Mouse (Mus musculus) megakaryocyte, embryonic 14.5 days (primary cell): ENCODE results near the gene Zfyve19. TPM values are rescaled to one million over a fixed set of nuclear protein-coding genes. Genes with fewer than 3 reads are reported as not detected.
A peak's percentile ranks its signal among the peaks of the same experiment; 100 is the strongest.

Experiments used
- H3K27me3 ChIP-seq: replicated peaks from 2 replicates; pipeline ENCODE3; 2012; ENCODE audit warnings: inconsistent platforms
- H3K36me3 ChIP-seq: replicated peaks from 2 replicates; pipeline ENCODE3; 2012; ENCODE audit warnings: low read length, inconsistent platforms, mixed read lengths
- H3K4me1 ChIP-seq: 2 replicates; pipeline ENCODE4 v1.6.1; 2012; ENCODE audit warnings: inconsistent platforms
- H3K4me3 ChIP-seq: replicated peaks from 2 replicates; pipeline ENCODE3; 2012; ENCODE audit warnings: moderate library complexity, mild to moderate bottlenecking, inconsistent platforms
- H3K9me3 ChIP-seq: 2 replicates; pipeline ENCODE4 v1.6.1; 2012; ENCODE audit warnings: inconsistent platforms
- FLI1 ChIP-seq: IDR thresholded peaks from 2 replicates; pipeline ENCODE4 v1.6.1; 2012; ENCODE audit warnings: low read length, inconsistent platforms, mixed read lengths
- GATA1 ChIP-seq: IDR thresholded peaks from 3 replicates; pipeline ENCODE4 v1.6.1; 2012; ENCODE audit warnings: mixed read lengths, low read length, inconsistent platforms, borderline replicate concordance
- polyA plus RNA-seq: library from polyadenylated mRNA; stranded (reverse); fragments of >175 nt; gene quantifications from 2 replicates; pipeline ENCODE4 v1.2.3, GENCODE M21; 2012; ENCODE audit warnings: low replicate concordance; ENCODE audit not compliant: insufficient read depth

The Zfyve19 gene
- polyA plus RNA-seq, 1 experiment: 19.5 TPM

- no peaks in the 10 kb centered on the region for H3K9me3 ChIP-seq
- TF ChIP-seq FLI1: no peak
- TF ChIP-seq GATA1: no peak
- no peak overlapping the region for H3K4me3 ChIP-seq
- peaks cover 25% of the 10 kb centered on the region for H3K4me1 ChIP-seq
- no peaks in the 10 kb centered on the region for H3K27me3 ChIP-seq
- H3K36me3 ChIP-seq: no peaks in the 10 kb centered on the region
Measured at GRCm38 (mm10) chr2:119190969-119191368, 17.4 kb upstream of the Zfyve19 start.

- peaks cover 4% of the 10 kb centered on the region for H3K27me3 ChIP-seq
- no peak overlapping the region for H3K4me3 ChIP-seq
- no peaks in the 10 kb centered on the region for H3K36me3 ChIP-seq
- peaks cover 28% of the 10 kb centered on the region for H3K4me1 ChIP-seq
- TF ChIP-seq GATA1: no peak
- no peak for TF ChIP-seq FLI1
- H3K9me3 ChIP-seq: no peaks in the 10 kb centered on the region
Measured at GRCm38 (mm10) chr2:119194140-119194539, 14.3 kb upstream of the Zfyve19 start.

- TF ChIP-seq FLI1: no peak
- no peak for TF ChIP-seq GATA1
- no peaks in the 10 kb centered on the region for H3K9me3 ChIP-seq
- no peak overlapping the region for H3K4me3 ChIP-seq
- peaks cover 20% of the 10 kb centered on the region for H3K4me1 ChIP-seq
- peaks cover 6% of the 10 kb centered on the region for H3K27me3 ChIP-seq
- no peaks in the 10 kb centered on the region for H3K36me3 ChIP-seq
Measured at GRCm38 (mm10) chr2:119196316-119197108, 11.9 kb upstream of the Zfyve19 start.

GRCm38 (mm10) chr2:119197493-119197892 is 10.9 kb upstream of the Zfyve19 start:
- Histone ChIP-seq H3K36me3 (no peaks in the 10 kb centered on the region), H3K27me3 (peaks cover 6% of the 10 kb centered on the region), H3K9me3 (no peaks in the 10 kb centered on the region), H3K4me3 (no peak overlapping the region), H3K4me1 (peaks cover 20% of the 10 kb centered on the region)
- TF ChIP-seq FLI1: no peak
- no peak for TF ChIP-seq GATA1

GRCm38 (mm10) chr2:119198049-119198448 is 10.4 kb upstream of the Zfyve19 start:
- peaks cover 20% of the 10 kb centered on the region for H3K4me1 ChIP-seq
- H3K36me3 ChIP-seq: no peaks in the 10 kb centered on the region
- H3K9me3 ChIP-seq: no peaks in the 10 kb centered on the region
- H3K4me3 ChIP-seq: no peak overlapping the region
- peaks cover 6% of the 10 kb centered on the region for H3K27me3 ChIP-seq
- TF ChIP-seq GATA1 (no peak), FLI1 (no peak)

GRCm38 (mm10) chr2:119198934-119199333 is 9.5 kb upstream of the Zfyve19 start:
- Histone ChIP-seq H3K4me3 (no peak overlapping the region), H3K36me3 (no peaks in the 10 kb centered on the region), H3K27me3 (peaks cover 6% of the 10 kb centered on the region), H3K9me3 (no peaks in the 10 kb centered on the region), H3K4me1 (peaks cover 23% of the 10 kb centered on the region)
- TF ChIP-seq FLI1 (no peak), GATA1 (no peak)

- peaks cover 4% of the 10 kb centered on the region for H3K27me3 ChIP-seq
- H3K4me3 ChIP-seq: no peak overlapping the region
- no peaks in the 10 kb centered on the region for H3K9me3 ChIP-seq
- no peaks in the 10 kb centered on the region for H3K36me3 ChIP-seq
- H3K4me1 ChIP-seq: peaks cover 19% of the 10 kb centered on the region
- TF ChIP-seq FLI1 (no peak), GATA1 (no peak)
Measured at GRCm38 (mm10) chr2:119202914-119203453, 5.4 kb upstream of the Zfyve19 start.

- H3K9me3 ChIP-seq: no peaks in the 10 kb centered on the region
Measured at GRCm38 (mm10) chr2:119203871-119204460, 4.5 kb upstream of the Zfyve19 start.

GRCm38 (mm10) chr2:119207961-119208343 is 465 bp upstream of the Zfyve19 start:
- Histone ChIP-seq H3K9me3 (no peaks in the 10 kb centered on the region), H3K36me3 (peaks cover 28% of the 10 kb centered on the region), H3K4me1 (peaks cover 33% of the 10 kb centered on the region), H3K27me3 (no peaks in the 10 kb centered on the region), H3K4me3 (peak overlapping the region; percentile 99)
- TF ChIP-seq GATA1: no peak
- TF ChIP-seq FLI1: no peak

More at GRCm38 (mm10) chr2:119203871-119204460, 4.5 kb upstream of the Zfyve19 start:
- TF ChIP-seq FLI1: no peak
- TF ChIP-seq GATA1: no peak
- H3K4me3 ChIP-seq: no peak overlapping the region
- H3K4me1 ChIP-seq: peaks cover 18% of the 10 kb centered on the region
- peaks cover 2% of the 10 kb centered on the region for H3K27me3 ChIP-seq
- H3K36me3 ChIP-seq: no peaks in the 10 kb centered on the region

GRCm38 (mm10) chr2:119209176-119209507 is 725 bp downstream of the Zfyve19 start:
- Histone ChIP-seq H3K4me3 (peak overlapping the region; percentile 99), H3K4me1 (peaks cover 27% of the 10 kb centered on the region), H3K36me3 (peaks cover 39% of the 10 kb centered on the region), H3K27me3 (no peaks in the 10 kb centered on the region), H3K9me3 (no peaks in the 10 kb centered on the region)
- TF ChIP-seq FLI1 (no peak), GATA1 (no peak)
